Mouse (Mus musculus) MN1 (cell line): ENCODE results near the gene Qser1.
A peak's percentile ranks its signal among the peaks of the same experiment; 100 is the strongest.

Experiments
- DNase-seq: peaks from one replicate; pipeline ENCODE4 v3.0.0-alpha.2; 2016; ENCODE audit warnings: low spot score

Gene Qser1

GRCm38 (mm10) chr2:104817555-104818330, 1.2 kb upstream of the Qser1 start:
- DNase-seq: peak; percentile 8

GRCm38 (mm10) chr2:104816866-104817439, 393 bp upstream of the Qser1 start:
- peak; percentile 93 for DNase-seq

DNA sequence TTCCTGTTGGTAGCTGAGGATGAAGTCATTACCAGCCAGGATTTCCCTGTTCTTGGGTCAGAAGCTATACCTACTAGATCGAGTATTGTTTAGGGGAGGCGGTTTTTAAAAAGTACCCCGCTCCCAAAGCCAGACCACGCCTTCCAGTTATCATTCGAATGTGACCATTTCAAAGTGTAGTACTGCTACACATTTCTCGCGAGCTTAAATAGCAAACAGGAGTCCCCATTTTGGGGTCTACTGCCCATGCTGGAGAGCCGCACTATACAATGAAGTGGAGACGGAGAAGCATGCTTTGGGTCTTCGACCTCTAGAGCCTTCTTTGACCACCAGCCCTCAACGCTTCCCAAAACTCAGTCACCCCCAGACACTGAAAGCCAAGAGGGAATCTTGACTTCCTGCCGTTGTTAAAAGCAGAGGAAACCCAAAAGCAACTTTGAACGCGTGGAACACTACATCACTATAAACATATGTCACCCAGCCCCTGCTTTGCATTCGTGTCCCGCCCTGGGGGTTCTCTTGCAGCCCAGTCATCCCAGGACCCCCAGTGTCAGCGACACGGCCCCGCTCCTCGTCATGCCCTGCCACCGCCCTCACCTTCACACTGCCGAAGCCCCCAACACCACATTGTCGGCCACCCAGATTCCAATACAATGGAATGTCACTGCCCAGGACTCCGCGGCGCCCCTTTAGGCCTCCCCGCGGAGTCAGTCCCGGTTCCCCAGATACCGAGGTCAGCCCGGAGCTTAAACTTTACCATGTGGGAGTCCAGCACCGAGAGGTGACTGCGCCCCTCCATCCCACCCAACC, 794 bp downstream of the Qser1 start:
- peak; percentile 37 for DNase-seq

DNA sequence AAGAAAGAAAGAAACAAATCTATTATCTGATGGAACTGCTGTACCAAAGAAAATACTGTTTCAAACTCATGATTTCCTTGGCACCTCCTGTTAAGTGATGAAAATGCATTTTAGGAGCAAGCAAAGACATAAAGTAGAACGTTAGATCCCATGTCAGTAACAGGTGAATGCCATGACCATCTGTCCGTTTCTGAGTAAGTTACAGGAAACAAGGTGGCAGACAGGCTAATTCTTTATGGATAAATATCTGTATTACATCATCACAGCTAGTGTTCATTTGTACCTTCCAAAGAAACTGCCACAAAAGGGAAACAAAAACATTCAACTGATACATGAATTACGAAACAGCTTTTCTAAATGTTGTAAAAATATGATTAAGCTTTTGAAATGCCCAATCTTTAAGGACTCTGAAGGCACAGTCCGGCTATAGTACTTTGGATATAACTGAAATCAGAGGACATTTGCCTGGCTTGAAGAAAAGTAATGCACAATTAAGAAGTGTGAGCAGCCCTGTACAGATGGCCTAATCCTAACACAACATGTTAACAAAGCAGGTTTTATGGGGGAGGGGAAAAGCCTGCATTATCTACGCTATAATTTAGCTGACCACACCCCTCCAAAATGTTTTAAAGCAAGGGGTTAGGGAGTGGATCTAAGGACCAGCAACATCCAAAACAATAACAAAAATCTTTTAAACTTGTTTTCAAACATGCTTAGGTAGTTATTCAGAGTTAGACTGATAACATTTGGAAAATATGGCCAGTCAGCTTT, 2.2 kb downstream of the Qser1 start:
- no peak for DNase-seq

- DNase-seq: no peak
Measured at GRCm38 (mm10) chr2:104805435-104805834, 11.1 kb downstream of the Qser1 start.

- DNase-seq: peak; percentile 56
Measured at GRCm38 (mm10) chr2:104774763-104775162, 41.8 kb downstream of the Qser1 start.

- no peak for DNase-seq
Measured at GRCm38 (mm10) chr2:104768697-104769096, 47.9 kb downstream of the Qser1 start.

DNA sequence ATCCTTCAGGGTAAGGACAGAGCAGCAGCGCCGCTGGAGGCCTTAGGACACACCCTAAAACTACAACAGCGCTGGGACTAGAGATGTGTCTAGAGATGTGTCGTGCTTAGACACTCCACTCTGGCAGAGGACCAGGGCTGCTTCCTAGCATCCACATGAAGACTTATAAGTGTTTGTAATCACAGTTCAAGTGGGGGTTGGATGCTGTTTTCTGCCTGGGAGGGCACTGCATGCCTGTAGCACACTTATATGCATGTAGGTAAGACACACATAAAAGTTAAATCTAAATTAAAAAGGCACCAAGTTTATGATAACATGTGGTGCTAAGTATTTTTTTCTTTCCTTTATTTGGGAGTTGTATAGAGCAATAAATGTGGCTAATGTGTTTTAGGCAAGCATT, 52.5 kb downstream of the Qser1 start:
- no peak for DNase-seq

DNA sequence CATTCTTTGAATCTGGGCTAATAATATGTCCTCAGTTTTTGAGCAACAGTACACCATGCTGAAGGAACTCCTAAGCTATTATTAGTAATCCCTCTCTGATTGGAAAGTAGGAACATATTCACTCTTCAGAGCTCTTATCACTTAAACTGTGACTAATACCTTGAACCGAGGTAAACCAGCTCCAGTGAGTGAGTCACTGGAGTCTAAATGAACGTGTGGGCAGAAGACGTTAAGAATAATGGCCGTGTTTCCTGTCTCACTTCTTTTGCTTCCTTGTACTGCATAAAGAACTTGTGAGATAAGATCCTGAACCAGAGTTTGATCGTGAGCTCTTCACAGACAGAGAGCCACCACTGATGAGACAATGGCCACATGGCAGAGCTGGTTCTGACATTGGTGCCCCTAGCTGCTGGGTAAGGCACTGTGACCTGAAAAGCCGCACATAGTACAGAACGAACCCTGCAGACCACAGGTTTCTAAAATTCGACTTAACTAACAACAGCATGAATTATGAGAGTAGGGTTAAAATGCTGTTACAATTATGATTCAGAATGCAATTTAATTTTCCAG, 53.3 kb downstream of the Qser1 start:
- no peak for DNase-seq

- peak; percentile 26 for DNase-seq
Measured at GRCm38 (mm10) chr2:104750611-104751010, 65.9 kb downstream of the Qser1 start.

- DNase-seq: no peak
Measured at GRCm38 (mm10) chr2:104748652-104749183, 67.8 kb downstream of the Qser1 start.

DNA sequence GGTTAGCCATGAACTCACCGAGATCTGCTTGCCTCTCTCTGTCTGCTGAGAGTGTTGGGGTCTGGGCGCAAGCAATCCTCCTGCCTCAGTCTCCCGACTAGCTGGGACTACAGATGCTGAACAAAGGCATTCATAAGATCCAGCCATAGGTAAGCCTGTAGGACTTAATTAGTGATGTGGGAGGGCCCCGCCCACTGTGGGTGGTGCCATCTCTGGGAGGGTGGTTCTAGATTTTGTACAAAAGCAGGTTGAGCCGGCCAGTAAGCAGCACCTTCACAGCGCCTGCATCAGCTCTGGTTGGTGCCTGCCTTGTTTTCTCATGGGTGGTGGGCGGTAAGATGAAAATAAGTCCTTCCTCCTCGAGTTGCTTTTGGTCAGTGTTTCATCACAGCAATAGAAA, 70.3 kb downstream of the Qser1 start:
- no peak for DNase-seq

DNA sequence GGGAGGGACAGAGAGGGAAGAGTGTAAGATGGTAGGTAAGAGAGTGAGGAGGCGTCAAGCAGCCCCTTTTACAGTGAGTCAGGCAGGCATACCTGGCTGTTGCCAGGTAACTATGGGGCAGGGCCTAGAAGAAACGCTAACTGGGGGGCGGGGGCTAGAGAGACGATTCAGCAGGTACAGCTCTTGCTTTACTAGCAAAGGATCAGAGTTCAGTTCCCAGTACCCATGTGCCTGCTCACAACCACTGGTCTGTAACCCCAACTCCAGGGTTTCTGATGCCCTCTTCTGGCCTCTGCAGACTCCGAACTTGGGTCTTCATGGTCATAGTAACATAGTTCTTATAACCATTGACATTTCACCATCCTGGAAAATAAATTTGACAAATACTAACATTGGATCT, 72.6 kb downstream of the Qser1 start:
- DNase-seq: no peak

- DNase-seq: no peak
Measured at GRCm38 (mm10) chr2:104743160-104743559, 73.4 kb downstream of the Qser1 start.

DNA sequence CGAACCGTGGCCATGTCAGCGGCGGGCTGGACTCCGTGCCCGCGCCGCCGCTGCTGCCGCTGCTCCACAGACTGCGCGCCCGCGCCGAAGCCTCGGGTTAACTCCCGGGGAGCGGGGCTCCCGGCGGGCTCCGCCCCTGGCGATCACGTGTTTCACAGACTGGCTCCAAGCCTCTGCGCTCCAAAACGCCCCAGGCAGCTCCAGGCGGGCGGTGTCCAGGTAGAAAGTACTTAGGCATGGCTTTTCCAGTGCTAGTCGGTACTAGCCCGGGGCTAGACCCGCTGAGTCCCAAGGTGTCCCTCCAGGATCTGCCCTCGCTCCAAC, 73.9 kb downstream of the Qser1 start, which contains the start of gene Depdc7:
TSS of gene Depdc7 (minus strand) at position 138 of the 324 bp plus-strand sequence.
- peak; percentile 89 for DNase-seq

DNA sequence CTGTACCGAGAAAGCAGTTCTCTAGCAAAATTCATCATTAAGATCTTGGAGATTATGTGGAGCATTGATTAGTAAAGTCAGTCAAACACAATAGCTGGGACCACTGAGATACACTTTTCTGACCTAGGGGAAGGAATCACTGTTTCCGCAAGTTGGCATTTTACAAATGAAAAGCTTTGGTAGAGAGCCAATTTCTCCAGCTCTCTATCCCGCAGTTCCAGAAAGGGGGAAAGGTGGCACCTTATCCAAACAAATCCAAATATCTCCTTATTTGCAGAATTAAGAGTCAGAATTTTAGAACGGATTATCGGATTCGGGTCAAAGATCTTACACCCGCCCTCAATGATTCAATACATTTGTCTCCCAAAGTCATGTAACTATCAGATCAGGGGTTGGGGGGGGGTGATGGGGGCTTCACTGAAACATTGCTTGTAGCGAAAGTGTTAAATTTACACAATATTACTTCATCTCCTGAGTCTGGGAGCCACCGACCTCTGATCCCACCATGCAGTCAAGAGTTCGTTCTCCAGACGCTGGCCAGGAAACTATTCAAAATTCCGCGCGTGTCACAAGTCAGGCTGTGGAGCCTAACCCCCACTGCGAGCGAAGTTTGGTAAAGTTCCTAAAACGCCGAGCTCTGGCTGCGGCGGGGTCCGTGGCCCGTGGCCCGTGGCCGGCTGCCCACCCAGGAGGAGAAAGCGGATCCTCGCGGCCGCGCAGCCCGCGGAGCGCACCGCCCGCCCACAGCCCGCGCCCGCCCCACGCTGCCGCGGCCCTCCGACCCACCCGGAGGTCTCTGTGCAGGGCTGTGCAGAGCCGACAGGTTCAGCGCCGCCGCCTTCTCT, 74.4 kb downstream of the Qser1 start:
- DNase-seq: no peak

GRCm38 (mm10) chr2:104741015-104741758, 75.4 kb downstream of the Qser1 start:
- DNase-seq: no peak

GRCm38 (mm10) chr2:104740248-104740949, 76.2 kb downstream of the Qser1 start:
- DNase-seq: no peak

GRCm38 (mm10) chr2:104739691-104740090, 76.9 kb downstream of the Qser1 start:
- no peak for DNase-seq
